Mouse (Mus musculus) ES-E14 (cell line): ENCODE measurements around the gene Gpm6a. TPM values are rescaled to one million over a fixed set of nuclear protein-coding genes. Genes with fewer than 3 reads are reported as not detected.

Experiments
- DNase-seq: peaks from one replicate; pipeline ENCODE4 v3.0.0-alpha.2; 2013; ENCODE audit warnings: low read depth, low spot score
- H3K27ac ChIP-seq: 2 replicates; pipeline ENCODE4 v1.5.1; 2012; ENCODE audit warnings: low read depth, mild to moderate bottlenecking, low read length, moderate library complexity, mixed read lengths; ENCODE audit not compliant: poor library complexity, insufficient read depth, severe bottlenecking
- H3K36me3 ChIP-seq: 2 replicates; pipeline ENCODE4 v1.6.1; 2012; ENCODE audit warnings: mild to moderate bottlenecking, low read length, moderate library complexity, mixed read lengths; ENCODE audit not compliant: control insufficient read depth, poor library complexity, insufficient read depth, severe bottlenecking
- H3K4me1 ChIP-seq, 2 experiments: fragments of 150-350 bp in 1 of 2; sonication (generic) in 1 of 2; 2 replicates each; pipeline ENCODE4 v1.6.1; 2012; ENCODE audit warnings: low read length in 2 of 2, mild to moderate bottlenecking in 1 of 2, mixed read lengths in 1 of 2; ENCODE audit not compliant: control insufficient read depth in 2 of 2, insufficient read depth in 2 of 2, poor library complexity in 1 of 2
- H3K4me3 ChIP-seq, 2 experiments: fragments of 150-350 bp in 1 of 2; sonication (generic) in 1 of 2; 2 replicates each; pipeline ENCODE4 v1.5.1; 2012; ENCODE audit warnings: low read length in 2 of 2, low read depth in 1 of 2, mild to moderate bottlenecking in 1 of 2, mixed read lengths in 1 of 2; ENCODE audit not compliant: insufficient read depth in 1 of 2, poor library complexity in 1 of 2, severe bottlenecking in 1 of 2
- H3K9ac ChIP-seq: 2 replicates; pipeline ENCODE4 v1.6.1; 2012; ENCODE audit warnings: low read depth, mild to moderate bottlenecking, low read length, mixed read lengths; ENCODE audit not compliant: poor library complexity, insufficient read depth, severe bottlenecking
- H3K9me3 ChIP-seq: fragments of 150-350 bp; sonication (generic); 2 replicates; pipeline ENCODE4 v1.6.1; 2012; ENCODE audit warnings: low read depth, mild to moderate bottlenecking, low read length; ENCODE audit not compliant: control insufficient read depth, insufficient read depth
- CHD2 ChIP-seq: IDR thresholded peaks from 2 replicates; pipeline ENCODE4 v1.6.1; 2014; ENCODE audit warnings: mild to moderate bottlenecking, low read depth, low read length, inconsistent platforms
- HCFC1 ChIP-seq: IDR thresholded peaks from 2 replicates; pipeline ENCODE4 v1.6.1; 2012; ENCODE audit warnings: low read length, inconsistent platforms, borderline replicate concordance; ENCODE audit not compliant: insufficient read depth
- MAFK ChIP-seq: IDR thresholded peaks from 2 replicates; pipeline ENCODE4 v1.6.1; 2014; ENCODE audit warnings: mild to moderate bottlenecking, low read depth, low read length, inconsistent platforms; ENCODE audit not compliant: insufficient read depth
- ZC3H11A ChIP-seq: IDR thresholded peaks from 2 replicates; pipeline ENCODE4 v1.6.1; 2012; ENCODE audit warnings: low read depth, mild to moderate bottlenecking, inconsistent platforms, low read length, borderline replicate concordance
- ZNF384 ChIP-seq: IDR thresholded peaks from 2 replicates; pipeline ENCODE4 v1.6.1; 2012; ENCODE audit warnings: low read depth, low read length, inconsistent platforms
- in situ Hi-C, 2 experiments: fragments of 600-800 bp; cut with MboI; formaldehyde crosslinking; loops; one replicate each; pipeline ENCODE4 v1.15.1; 2025; ENCODE audit warnings: low sequenced_read_pairs in 2 of 2, inconsistent platforms in 1 of 2; ENCODE audit not compliant: unreplicated experiment in 2 of 2
- total RNA-seq: library from RNA; depleted of rRNA; stranded (reverse); fragments of 300-350 nt; gene quantifications from 2 replicates; pipeline ENCODE4 v1.2.3, GENCODE M21; 2012

Gene Gpm6a
- total RNA-seq, 1 experiment = 0.85 TPM

DNA sequence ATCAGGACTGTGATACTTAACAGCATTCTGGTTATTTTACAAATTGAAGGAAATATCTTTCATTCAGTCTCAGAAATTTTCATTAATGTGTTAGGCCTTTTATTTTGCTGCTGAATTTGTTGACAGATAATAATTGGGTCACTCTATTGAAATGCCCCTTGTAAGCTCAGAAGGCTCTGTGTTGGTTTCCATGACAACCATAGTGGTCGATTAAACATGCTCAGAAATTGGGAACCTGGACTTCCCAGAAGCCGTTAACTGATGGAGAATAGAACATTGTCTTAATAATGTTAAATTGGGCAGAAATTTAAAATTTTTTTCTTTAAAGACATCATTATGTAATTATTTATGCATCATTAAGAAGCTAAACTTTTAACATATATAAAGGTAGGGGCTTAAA is 20.9 kb downstream of the Gpm6a start:
- Histone ChIP-seq H3K9me3 (no peaks in the 10 kb centered on the region), H3K27ac (no peak overlapping the region), H3K36me3 (no peaks in the 10 kb centered on the region), H3K4me1 (no peaks in the 10 kb centered on the region), H3K9ac (no peak overlapping the region), H3K4me3 (no peak overlapping the region)
- in situ Hi-C loops = no loop called here
- DNase-seq = no peak
- no peak for TF ChIP-seq ZC3H11A
- TF ChIP-seq MAFK = no peak
- no peak for TF ChIP-seq HCFC1
- no peak for TF ChIP-seq ZNF384
- TF ChIP-seq CHD2 = no peak

DNA sequence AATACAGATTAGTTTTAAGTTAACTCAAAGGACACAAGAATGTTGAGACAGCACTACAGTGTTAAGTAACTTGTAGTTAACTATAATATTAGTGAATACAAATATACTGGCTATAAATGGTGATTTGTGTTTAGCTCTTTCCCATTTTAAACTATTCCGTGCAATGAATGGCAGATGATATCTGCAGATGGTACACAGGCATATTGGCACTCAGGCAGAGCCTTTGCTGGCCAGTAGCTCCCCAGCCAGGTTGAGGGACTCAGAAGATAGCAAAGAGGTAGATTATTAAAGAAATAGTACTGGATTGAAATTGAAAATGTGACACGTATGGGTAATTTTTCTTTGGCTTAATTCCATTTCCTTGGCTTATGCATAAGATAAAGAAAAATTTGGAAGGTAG is 21.3 kb downstream of the Gpm6a start:
- H3K36me3 ChIP-seq = no peaks in the 10 kb centered on the region
- no peaks in the 10 kb centered on the region for H3K4me1 ChIP-seq
- H3K9me3 ChIP-seq = no peaks in the 10 kb centered on the region
- no peak overlapping the region for H3K4me3 ChIP-seq
- in situ Hi-C loops = no loop called here
- TF ChIP-seq ZC3H11A (no peak), ZNF384 (no peak), CHD2 (no peak), MAFK (no peak), HCFC1 (no peak)
- no peak overlapping the region for H3K9ac ChIP-seq
- DNase-seq = no peak
- no peak overlapping the region for H3K27ac ChIP-seq

GRCm38 (mm10) chr8:54976663-54977062 is 22.0 kb downstream of the Gpm6a start:
- no peak overlapping the region for H3K27ac ChIP-seq
- no peak for DNase-seq
- TF ChIP-seq HCFC1 (no peak), ZC3H11A (no peak), ZNF384 (no peak), MAFK (no peak), CHD2 (no peak)
- no peaks in the 10 kb centered on the region for H3K36me3 ChIP-seq
- in situ Hi-C loops = no loop called here
- no peak overlapping the region for H3K4me3 ChIP-seq
- no peak overlapping the region for H3K9ac ChIP-seq
- no peaks in the 10 kb centered on the region for H3K9me3 ChIP-seq
- no peaks in the 10 kb centered on the region for H3K4me1 ChIP-seq

GRCm38 (mm10) chr8:54986791-54987190 is 32.1 kb downstream of the Gpm6a start:
- H3K4me3 ChIP-seq = no peak overlapping the region
- no peak for TF ChIP-seq ZC3H11A
- H3K36me3 ChIP-seq = no peaks in the 10 kb centered on the region
- no peak overlapping the region for H3K27ac ChIP-seq
- no peak for DNase-seq
- in situ Hi-C loops = no loop called here
- no peaks in the 10 kb centered on the region for H3K4me1 ChIP-seq
- no peaks in the 10 kb centered on the region for H3K9me3 ChIP-seq
- H3K9ac ChIP-seq = no peak overlapping the region

DNA sequence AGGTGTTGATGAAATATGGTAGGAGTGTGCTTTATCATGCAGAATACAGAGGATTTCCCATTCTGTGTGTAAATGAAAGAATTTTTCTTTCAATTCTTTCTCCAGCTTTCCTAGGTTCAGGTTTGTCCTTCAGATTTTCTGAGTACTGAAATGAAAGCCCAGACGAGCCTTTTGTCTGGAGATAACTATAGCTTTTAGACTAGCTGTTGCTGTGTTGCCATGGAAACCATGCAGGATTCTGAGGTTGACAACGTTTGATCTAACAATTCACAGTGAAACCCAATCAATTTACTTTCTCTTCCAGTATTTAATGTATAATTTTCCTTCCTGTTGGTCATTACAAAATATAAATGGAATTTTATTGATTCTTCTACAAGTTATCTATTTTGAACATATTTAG is 34.5 kb downstream of the Gpm6a start:
- in situ Hi-C loops = no loop called here
- Histone ChIP-seq H3K9ac (no peak overlapping the region), H3K9me3 (no peaks in the 10 kb centered on the region), H3K27ac (no peak overlapping the region), H3K4me3 (no peak overlapping the region), H3K36me3 (no peaks in the 10 kb centered on the region), H3K4me1 (no peaks in the 10 kb centered on the region)
- DNase-seq = no peak
- TF ChIP-seq ZNF384 (no peak), ZC3H11A (no peak), MAFK (no peak), CHD2 (no peak), HCFC1 (no peak)
